Mouse (Mus musculus) forebrain, postnatal 0 days (tissue): ENCODE results near the gene Hdc. TPM values are rescaled to one million over a fixed set of nuclear protein-coding genes. Genes with fewer than 3 reads are reported as not detected.

Experiments used
- ATAC-seq: fragments of 200-750 bp; cut with Nextera tagmentation; 2 replicates; pipeline ENCODE4 v1.8.0; 2017; ENCODE audit warnings: mild to moderate bottlenecking, moderate library complexity
- DNase-seq: peaks from one replicate; pipeline ENCODE4 v3.0.0-alpha.2; 2015
- H3K27ac ChIP-seq: fragments of 300-500 bp; sonication (generic); 2 replicates; pipeline ENCODE4 v1.5.1; 2014; ENCODE audit warnings: low read depth, mild to moderate bottlenecking, antibody characterized with exemption, low read length, moderate library complexity, mixed read lengths
- H3K27me3 ChIP-seq: fragments of 300-500 bp; sonication (generic); 2 replicates; pipeline ENCODE4 v1.6.1; 2014; ENCODE audit warnings: mild to moderate bottlenecking, low read length, mixed read lengths; ENCODE audit not compliant: insufficient read depth
- H3K36me3 ChIP-seq: fragments of 300-500 bp; sonication (generic); 2 replicates; pipeline ENCODE4 v1.6.1; 2014; ENCODE audit warnings: mild to moderate bottlenecking, moderate library complexity; ENCODE audit not compliant: insufficient read depth
- H3K4me1 ChIP-seq: fragments of 300-500 bp; sonication (generic); 2 replicates; pipeline ENCODE4 v1.6.1; 2014; ENCODE audit warnings: antibody characterized with exemption; ENCODE audit not compliant: insufficient read depth
- H3K4me2 ChIP-seq: fragments of 300-500 bp; sonication (generic); 2 replicates; pipeline ENCODE4 v1.6.1; 2014; ENCODE audit warnings: low read depth, mild to moderate bottlenecking, moderate library complexity
- H3K4me3 ChIP-seq: fragments of 300-500 bp; sonication (generic); 2 replicates; pipeline ENCODE4 v1.5.1; 2014; ENCODE audit warnings: low read depth, low read length, mixed read lengths
- H3K9ac ChIP-seq: fragments of 300-500 bp; sonication (generic); 2 replicates; pipeline ENCODE4 v1.6.1; 2014; ENCODE audit warnings: mild to moderate bottlenecking
- H3K9me3 ChIP-seq: fragments of 300-500 bp; sonication (generic); 2 replicates; pipeline ENCODE4 v1.6.1; 2016; ENCODE audit warnings: low read length
- CTCF ChIP-seq: sonication (generic); IDR thresholded peaks from 2 replicates; pipeline ENCODE4 v1.5.1; 2016; ENCODE audit warnings: antibody characterized with exemption, control low read depth, low read depth
- WGBS: fragments of 180-500 bp; shearing (Covaris S2); extraction: QIAGEN DNeasy Blood & Tissue Kit; methylation state at CpG from one replicate; pipeline ENCODE4 v1.1.7; 2014; 5-methylcytosine and 5-hydroxymethylcytosine counted together
- polyA plus RNA-seq: library from polyadenylated mRNA; unstranded; fragments of >200 nt; fragmentation: Nextera tagmentation; extraction: Ambion mirVana; gene quantifications from 2 replicates; pipeline ENCODE4 v1.2.1, GENCODE M21; 2015
- total RNA-seq: library from RNA; depleted of rRNA; stranded (reverse); fragments of >200 nt; gene quantifications from 2 replicates; pipeline ENCODE4 v1.2.3, GENCODE M21; 2014

The Hdc gene
- total and polyA plus RNA-seq, 2 experiments from 2014 or later: 5.7 to 7.9 TPM

DNA sequence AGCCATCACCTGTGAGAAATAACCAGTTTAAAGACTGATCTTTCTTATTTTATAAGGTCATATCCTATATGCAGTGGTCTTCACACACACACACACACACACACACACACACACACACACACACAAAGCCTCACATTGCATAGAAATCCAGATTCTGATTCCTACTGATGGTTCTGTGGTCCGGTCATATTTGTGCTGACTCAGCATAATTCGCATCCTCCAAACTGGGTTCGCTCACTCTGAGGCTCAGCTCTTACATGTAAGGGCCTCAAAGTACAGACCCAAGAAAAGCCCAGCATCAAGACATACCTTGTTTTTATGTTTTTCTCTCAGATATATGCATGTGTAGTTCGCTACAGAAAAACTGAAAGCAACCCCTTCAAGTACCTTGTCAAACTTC lies 27.8 kb downstream of the Hdc start:
- no peak for ATAC-seq
- DNase-seq: no peak
- TF ChIP-seq CTCF: no peak
- no peak overlapping the region for H3K4me3 ChIP-seq
- H3K27me3 ChIP-seq: no peaks in the 10 kb centered on the region
- no peaks in the 10 kb centered on the region for H3K9me3 ChIP-seq
- H3K4me1 ChIP-seq: 0 out of 2 replicates have a peak, but pooled peaks cover 3% of the 10 kb centered on the region
- no peak overlapping the region for H3K9ac ChIP-seq
- H3K27ac ChIP-seq: no peak overlapping the region
- 95% methylated on average over 4 of the region's 4 CpGs for WGBS
- H3K4me2 ChIP-seq: no peak overlapping the region
- no peaks in the 10 kb centered on the region for H3K36me3 ChIP-seq

- TF ChIP-seq CTCF: no peak
- H3K36me3 ChIP-seq: no peaks in the 10 kb centered on the region
- H3K27ac ChIP-seq: no peak overlapping the region
- no peaks in the 10 kb centered on the region for H3K9me3 ChIP-seq
- no peaks in the 10 kb centered on the region for H3K4me1 ChIP-seq
- ATAC-seq: no peak
- H3K9ac ChIP-seq: no peak overlapping the region
- H3K4me3 ChIP-seq: no peak overlapping the region
- no peaks in the 10 kb centered on the region for H3K27me3 ChIP-seq
- DNase-seq: no peak
- 92% methylated on average over 3 of the region's 3 CpGs for WGBS
- H3K4me2 ChIP-seq: no peak overlapping the region
These were observed 31.6 kb downstream of the Hdc start for GRCm38 (mm10) chr2:126587468-126587867.

GRCm38 (mm10) chr2:126584621-126585369 lies 34.3 kb downstream of the Hdc start:
- 84% methylated on average over 8 of the region's 8 CpGs for WGBS

DNA sequence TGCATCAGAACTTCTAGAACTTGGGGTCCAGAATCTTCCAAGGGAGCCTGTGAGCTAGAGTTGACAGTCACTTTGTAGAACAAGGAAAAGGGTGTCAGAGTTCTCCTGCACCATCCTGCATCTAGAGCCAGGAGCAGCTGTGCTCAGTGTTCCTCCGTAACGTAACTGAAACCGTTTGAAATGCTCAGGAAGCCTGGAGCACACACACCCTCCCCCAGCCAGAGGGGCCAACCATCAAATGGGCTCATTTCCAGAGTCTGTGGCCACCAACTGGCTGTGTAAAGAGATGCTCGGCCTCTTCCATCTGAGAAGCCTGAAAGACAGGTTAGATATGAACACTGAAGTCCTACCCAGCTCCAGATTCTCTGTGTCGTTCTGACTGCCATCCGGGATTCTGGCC lies 35.1 kb downstream of the Hdc start:
- DNase-seq (no peak), ATAC-seq (no peak)
- no peaks in the 10 kb centered on the region for H3K27me3 ChIP-seq
- H3K4me1 ChIP-seq: no peaks in the 10 kb centered on the region
- H3K9ac ChIP-seq: no peak overlapping the region
- H3K36me3 ChIP-seq: no peaks in the 10 kb centered on the region
- H3K4me3 ChIP-seq: no peak overlapping the region
- H3K9me3 ChIP-seq: no peaks in the 10 kb centered on the region
- TF ChIP-seq CTCF: no peak
- 76% methylated on average over 6 of the region's 6 CpGs for WGBS
- no peak overlapping the region for H3K27ac ChIP-seq
- no peak overlapping the region for H3K4me2 ChIP-seq

More at GRCm38 (mm10) chr2:126584621-126585369, 34.3 kb downstream of the Hdc start:
- no peaks in the 10 kb centered on the region for H3K27me3 ChIP-seq
- H3K4me1 ChIP-seq: no peaks in the 10 kb centered on the region
- no peaks in the 10 kb centered on the region for H3K36me3 ChIP-seq
- TF ChIP-seq CTCF: no peak
- no peak overlapping the region for H3K9ac ChIP-seq
- H3K4me3 ChIP-seq: no peak overlapping the region
- H3K9me3 ChIP-seq: no peaks in the 10 kb centered on the region
- no peak for DNase-seq
- ATAC-seq: no peak
- H3K4me2 ChIP-seq: no peak overlapping the region
- no peak overlapping the region for H3K27ac ChIP-seq

- no peak for TF ChIP-seq CTCF
- Histone ChIP-seq H3K9ac (no peak overlapping the region), H3K9me3 (no peaks in the 10 kb centered on the region), H3K27me3 (no peaks in the 10 kb centered on the region), H3K36me3 (no peaks in the 10 kb centered on the region), H3K27ac (no peak overlapping the region), H3K4me3 (no peak overlapping the region), H3K4me2 (no peak overlapping the region), H3K4me1 (no peaks in the 10 kb centered on the region)
- no peak for DNase-seq
- WGBS: 91% methylated on average over 1 of the region's 1 CpGs
- no peak for ATAC-seq
These were observed 39.8 kb downstream of the Hdc start for GRCm38 (mm10) chr2:126579282-126579681.

GRCm38 (mm10) chr2:126577362-126577761 lies 41.7 kb downstream of the Hdc start:
- no peaks in the 10 kb centered on the region for H3K4me1 ChIP-seq
- no peak for ATAC-seq

GRCm38 (mm10) chr2:126575391-126576176 lies 43.5 kb downstream of the Hdc start:
- H3K27me3 ChIP-seq: no peaks in the 10 kb centered on the region
- DNase-seq (no peak), ATAC-seq (no peak)
- H3K4me1 ChIP-seq: no peaks in the 10 kb centered on the region
- H3K4me2 ChIP-seq: no peak overlapping the region
- no peak overlapping the region for H3K4me3 ChIP-seq
- TF ChIP-seq CTCF: no peak
- no peaks in the 10 kb centered on the region for H3K36me3 ChIP-seq
- 85% methylated on average over 11 of the region's 11 CpGs for WGBS
- H3K27ac ChIP-seq: no peak overlapping the region
- no peak overlapping the region for H3K9ac ChIP-seq
- H3K9me3 ChIP-seq: no peaks in the 10 kb centered on the region

More at GRCm38 (mm10) chr2:126577362-126577761, 41.7 kb downstream of the Hdc start:
- DNase-seq: no peak
- Histone ChIP-seq H3K27ac (no peak overlapping the region), H3K36me3 (no peaks in the 10 kb centered on the region), H3K4me3 (no peak overlapping the region), H3K9ac (no peak overlapping the region), H3K27me3 (no peaks in the 10 kb centered on the region), H3K4me2 (no peak overlapping the region), H3K9me3 (no peaks in the 10 kb centered on the region)
- 89% methylated on average over 5 of the region's 5 CpGs for WGBS
- no peak for TF ChIP-seq CTCF
